Mouse (Mus musculus): ENCODE data around the gene Ackr2.

- TF ChIP-seq CTCF (IDR thresholded peaks at IDR 0.05; ENCODE audit: borderline replicate concordance, insufficient read depth, low read depth, low read length) (no peak), POLR2A (IDR thresholded peaks at IDR 0.05; ENCODE audit: borderline replicate concordance, insufficient read depth, low read length) (no peak)
Measured at GRCm38 (mm10) chr9:121906456-121906855, 8.3 kb downstream of the Ackr2 start.
